In the genomic region with DNA sequence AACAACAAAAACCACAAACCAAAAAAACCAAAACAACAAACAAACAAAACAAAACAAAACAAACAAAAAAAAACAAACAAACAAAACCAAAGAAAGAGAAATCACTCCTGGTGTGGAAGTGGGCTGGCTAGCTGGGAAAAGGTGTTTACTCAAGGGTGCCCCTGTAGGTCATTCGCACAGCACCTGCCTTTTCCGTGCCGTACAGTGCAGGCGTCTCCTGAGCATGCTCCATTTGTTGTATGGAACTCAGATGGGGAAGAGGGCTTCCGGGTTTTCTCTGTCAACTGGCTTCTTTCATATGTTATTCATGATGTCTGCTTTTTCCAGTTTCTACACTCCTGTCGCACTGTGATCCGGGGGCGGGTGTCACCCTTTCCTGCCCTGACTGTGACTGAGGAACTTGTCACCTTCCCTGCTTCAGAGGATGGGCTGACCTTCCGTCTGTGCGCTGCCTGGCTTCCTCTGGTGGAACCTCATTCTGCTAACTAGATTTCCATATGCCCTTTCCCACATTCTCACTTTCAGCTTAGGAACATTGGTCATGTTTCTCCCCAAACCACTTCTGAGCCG, we compare ENCODE assay signal across 9 mouse cellular contexts.
DNase-seq lines count a peak whose midpoint lies in the region; ATAC-seq and TF ChIP-seq lines count a peak whose summit lies in the region.
"Had no signal": no experiment of that assay in that cellular context is flagged by ENCODE, and none has a peak within 500 bp of the region (broad histone marks: within the 10 kb centered on the region; RNA-seq: fewer than 3 reads in every experiment).

No protein-coding gene starts in this region.

- H3K9me3 ChIP-seq in forebrain, embryonic 12.5 days, result no peaks in the 10 kb centered on the region
- H3K9me3 ChIP-seq in forebrain, embryonic 13.5 days (replicated peaks), result no peaks in the 10 kb centered on the region; the same call in 1 of the 2 replicates
- no peaks in the 10 kb centered on the region for H3K9me3 ChIP-seq in lung, postnatal 0 days (ENCODE audit: low read length)
- no peaks in the 10 kb centered on the region for H3K9me3 ChIP-seq in hindbrain, postnatal 0 days (ENCODE audit: low read length)
- H3K9me3 ChIP-seq in midbrain, postnatal 0 days (ENCODE audit: low read length), result no peaks in the 10 kb centered on the region

- no peak overlapping the region for H3K4me3 ChIP-seq in forebrain, embryonic 12.5 days (replicated peaks)
- H3K4me3 ChIP-seq in forebrain, embryonic 13.5 days, result no peak overlapping the region
- no peak overlapping the region for H3K4me3 ChIP-seq in lung, postnatal 0 days (ENCODE audit: low read depth, low read length)
- no peak overlapping the region for H3K4me3 ChIP-seq in hindbrain, postnatal 0 days (ENCODE audit: low read length)
- H3K4me3 ChIP-seq in midbrain, postnatal 0 days (ENCODE audit: low read depth, low read length), result no peak overlapping the region

- no peak overlapping the region for H3K9ac ChIP-seq in forebrain, embryonic 12.5 days
- H3K9ac ChIP-seq in forebrain, embryonic 13.5 days, result no peak overlapping the region
- no peak overlapping the region for H3K9ac ChIP-seq in lung, postnatal 0 days (replicated peaks; ENCODE audit: low read depth)
- no peak overlapping the region for H3K9ac ChIP-seq in hindbrain, postnatal 0 days (replicated peaks; ENCODE audit: low read length)
- no peak overlapping the region for H3K9ac ChIP-seq in midbrain, postnatal 0 days (replicated peaks; ENCODE audit: low read length, poor library complexity, severe bottlenecking)

- TF ChIP-seq CTCF in lung, postnatal 0 days (IDR thresholded peaks at IDR 0.05), result no peak
- 0 out of 2 replicates have a peak, but pooled peaks have one; percentile 8 for TF ChIP-seq CTCF in hindbrain, postnatal 0 days (IDR thresholded peaks at IDR 0.05; ENCODE audit: low read depth)
- TF ChIP-seq CTCF in midbrain, postnatal 0 days (IDR thresholded peaks at IDR 0.05), result 0 out of 2 replicates have a peak, but pooled peaks have one; percentile 15

- no peak overlapping the region for H3K27ac ChIP-seq in forebrain, embryonic 12.5 days
- H3K27ac ChIP-seq in forebrain, embryonic 13.5 days, result no peak overlapping the region
- no peak overlapping the region for H3K27ac ChIP-seq in lung, postnatal 0 days (ENCODE audit: low read length)
- no peak overlapping the region for H3K27ac ChIP-seq in hindbrain, postnatal 0 days
- H3K27ac ChIP-seq in midbrain, postnatal 0 days (ENCODE audit: low read depth, low read length), result no peak overlapping the region

- no peak for TF ChIP-seq EP300 in lung, postnatal 0 days (IDR thresholded peaks at IDR 0.05)

- ATAC-seq in forebrain, embryonic 12.5 days (ENCODE audit: low FRiP score), result no peak
- no peak for ATAC-seq in forebrain, embryonic 13.5 days
- ATAC-seq in lung, postnatal 0 days, result no peak
- ATAC-seq in hindbrain, postnatal 0 days, result no peak
- ATAC-seq in midbrain, postnatal 0 days (ENCODE audit: low FRiP score), result no peak

- no peaks in the 10 kb centered on the region for H3K27me3 ChIP-seq in forebrain, embryonic 12.5 days
- H3K27me3 ChIP-seq in forebrain, embryonic 13.5 days, result no peaks in the 10 kb centered on the region
- H3K27me3 ChIP-seq in lung, postnatal 0 days (replicated peaks; ENCODE audit: insufficient read depth, low read length), result no peaks in the 10 kb centered on the region
- H3K27me3 ChIP-seq in hindbrain, postnatal 0 days (ENCODE audit: insufficient read depth, low read length), result no peaks in the 10 kb centered on the region
- no peaks in the 10 kb centered on the region for H3K27me3 ChIP-seq in midbrain, postnatal 0 days (ENCODE audit: insufficient read depth, low read length)

- 75% methylated on average over 11 of the region's 11 CpGs for WGBS in forebrain, embryonic 12.5 days
- 77% methylated on average over 11 of the region's 11 CpGs for WGBS in forebrain, embryonic 13.5 days
- 52% methylated on average over 11 of the region's 11 CpGs for WGBS in lung, postnatal 0 days
- WGBS in hindbrain, postnatal 0 days, result 70% methylated on average over 11 of the region's 11 CpGs
- WGBS in midbrain, postnatal 0 days, result 76% methylated on average over 11 of the region's 11 CpGs

- peaks cover 3% of the 10 kb centered on the region; the same call in 1 of the 2 replicates for H3K4me1 ChIP-seq in forebrain, embryonic 12.5 days
- no peaks in the 10 kb centered on the region for H3K4me1 ChIP-seq in forebrain, embryonic 13.5 days
- H3K4me1 ChIP-seq in lung, postnatal 0 days (ENCODE audit: insufficient read depth, low read depth, low read length), result no peaks in the 10 kb centered on the region
- H3K4me1 ChIP-seq in hindbrain, postnatal 0 days (ENCODE audit: insufficient read depth, low read length), result no peaks in the 10 kb centered on the region
- no peaks in the 10 kb centered on the region for H3K4me1 ChIP-seq in midbrain, postnatal 0 days (ENCODE audit: insufficient read depth, low read length)

- H3K36me3 ChIP-seq in forebrain, embryonic 12.5 days (replicated peaks), result no peaks in the 10 kb centered on the region
- no peaks in the 10 kb centered on the region for H3K36me3 ChIP-seq in forebrain, embryonic 13.5 days (ENCODE audit: poor library complexity, severe bottlenecking)
- no peaks in the 10 kb centered on the region for H3K36me3 ChIP-seq in lung, postnatal 0 days (ENCODE audit: insufficient read depth, low read length)
- H3K36me3 ChIP-seq in hindbrain, postnatal 0 days (ENCODE audit: insufficient read depth, low read length), result no peaks in the 10 kb centered on the region
- no peaks in the 10 kb centered on the region for H3K36me3 ChIP-seq in midbrain, postnatal 0 days (ENCODE audit: insufficient read depth, low read length)

- peak overlapping the region; percentile 10; the same call in 1 of the 2 replicates for H3K4me2 ChIP-seq in forebrain, embryonic 12.5 days
- no peak overlapping the region for H3K4me2 ChIP-seq in forebrain, embryonic 13.5 days
- peak overlapping the region; percentile 19; the same call in 1 of the 2 replicates for H3K4me2 ChIP-seq in lung, postnatal 0 days (replicated peaks; ENCODE audit: low read depth, low read length)
- H3K4me2 ChIP-seq in hindbrain, postnatal 0 days (ENCODE audit: low read depth, low read length), result peak overlapping the region; percentile 28; the same call in 1 of the 2 replicates
- 0 out of 2 replicates have a peak overlapping the region, but pooled peaks have one; percentile 9 for H3K4me2 ChIP-seq in midbrain, postnatal 0 days (ENCODE audit: low read depth, low read length, poor library complexity, severe bottlenecking)

- no peak for DNase-seq in lung, postnatal 0 days (ENCODE audit: low spot score)
- no peak for DNase-seq in lung, adult 18-20 months
- no peak for DNase-seq in hindbrain, postnatal 0 days (ENCODE audit: low spot score)
- no peak for DNase-seq in midbrain, postnatal 0 days (ENCODE audit: low spot score)
- no peak for DNase-seq in frontal cortex, postnatal 36 days (ENCODE audit: low spot score in 2 of 2)
- DNase-seq in embryo, embryonic 10 days (ENCODE audit: low spot score), result no peak
- DNase-seq: adrenal gland, adult 8-10 months had no signal
